Mouse (Mus musculus) forebrain, embryonic 11.5 days (tissue): ENCODE data around the gene Spata13. TPM values are rescaled to one million over a fixed set of nuclear protein-coding genes. Genes with fewer than 3 reads are reported as not detected.

Experiments used
- ATAC-seq: fragments of 200-750 bp; cut with Nextera tagmentation; replicated peaks from 2 replicates; pipeline ENCODE4 v1.8.0; 2017; ENCODE audit warnings: moderate TSS enrichment; ENCODE audit not compliant: low FRiP score
- DNase-seq: peaks from one replicate; pipeline ENCODE4 v3.0.0-alpha.2; 2017; ENCODE audit warnings: low spot score
- H3K27ac ChIP-seq: fragments of 300-500 bp; sonication (generic); 2 replicates; pipeline ENCODE4 v1.5.1; 2014; ENCODE audit warnings: low read depth, low read length
- H3K27me3 ChIP-seq: fragments of 300-500 bp; sonication (generic); 2 replicates; pipeline ENCODE4 v1.6.1; 2014; ENCODE audit warnings: mild to moderate bottlenecking, low read length, mixed read lengths; ENCODE audit not compliant: control insufficient read depth, insufficient read depth
- H3K36me3 ChIP-seq: fragments of 300-500 bp; sonication (generic); 2 replicates; pipeline ENCODE4 v1.6.1; 2014; ENCODE audit warnings: mild to moderate bottlenecking, low read length, moderate library complexity, mixed read lengths; ENCODE audit not compliant: control insufficient read depth, insufficient read depth
- H3K4me1 ChIP-seq: fragments of 300-500 bp; sonication (generic); replicated peaks from 2 replicates; pipeline ENCODE4 v1.6.1; 2014; ENCODE audit warnings: low read length, mixed read lengths; ENCODE audit not compliant: control insufficient read depth, insufficient read depth
- H3K4me2 ChIP-seq: fragments of 300-500 bp; sonication (generic); 2 replicates; pipeline ENCODE4 v1.6.1; 2014; ENCODE audit warnings: low read depth, mild to moderate bottlenecking, low read length, moderate library complexity, mixed read lengths; ENCODE audit not compliant: severe bottlenecking
- H3K4me3 ChIP-seq: fragments of 300-500 bp; sonication (generic); 2 replicates; pipeline ENCODE4 v1.5.1; 2014; ENCODE audit warnings: low read depth, low read length
- H3K9ac ChIP-seq: fragments of 300-500 bp; sonication (generic); 2 replicates; pipeline ENCODE4 v1.6.1; 2014; ENCODE audit warnings: low read length
- H3K9me3 ChIP-seq: fragments of 300-500 bp; sonication (generic); 2 replicates; pipeline ENCODE4 v1.6.1; 2016; ENCODE audit warnings: low read length, mixed read lengths; ENCODE audit not compliant: control insufficient read depth
- WGBS: fragments of 180-500 bp; shearing (Covaris S2); extraction: QIAGEN DNeasy Blood & Tissue Kit; methylation state at CpG from one replicate; pipeline ENCODE4 v1.1.7; 2014; 5-methylcytosine and 5-hydroxymethylcytosine counted together
- polyA plus RNA-seq: library from polyadenylated mRNA; unstranded; fragments of >200 nt; fragmentation: Nextera tagmentation; extraction: Ambion mirVana; gene quantifications from 2 replicates; pipeline ENCODE4 v1.2.1, GENCODE M21; 2014

Gene Spata13
- polyA plus RNA-seq, 1 experiment from 2014 or later = 137 TPM

- DNase-seq (no peak), ATAC-seq (no peak)
- WGBS = 60% methylated on average over 13 of the region's 13 CpGs
- Histone ChIP-seq H3K4me2 (no peak overlapping the region), H3K9me3 (no peaks in the 10 kb centered on the region), H3K9ac (peak overlapping the region; percentile 1; the same call in 1 of the 2 replicates), H3K27ac (peak overlapping the region; percentile 55), H3K27me3 (no peaks in the 10 kb centered on the region), H3K4me1 (peaks cover 23% of the 10 kb centered on the region), H3K36me3 (no peaks in the 10 kb centered on the region; the same call in 1 of the 2 replicates), H3K4me3 (no peak overlapping the region)
Observed at GRCm38 (mm10) chr14:60735848-60736547, 102.2 kb downstream of the Spata13 start.

GRCm38 (mm10) chr14:60736591-60737192 lies 102.9 kb downstream of the Spata13 start:
- Histone ChIP-seq H3K4me1 (peaks cover 23% of the 10 kb centered on the region), H3K36me3 (no peaks in the 10 kb centered on the region; the same call in 1 of the 2 replicates), H3K4me2 (0 out of 2 replicates have a peak overlapping the region, but pooled peaks have one; percentile 2), H3K9ac (peak overlapping the region; percentile 33; the same call in 1 of the 2 replicates), H3K27me3 (no peaks in the 10 kb centered on the region), H3K9me3 (no peaks in the 10 kb centered on the region), H3K27ac (peak overlapping the region; percentile 55), H3K4me3 (no peak overlapping the region)
- DNase-seq (no peak), ATAC-seq (0 out of 2 replicates have a peak, but pooled peaks have one; percentile 52)
- 7% methylated on average over 4 of the region's 4 CpGs for WGBS

GRCm38 (mm10) chr14:60737202-60737611 lies 103.4 kb downstream of the Spata13 start:
- Histone ChIP-seq H3K4me3 (no peak overlapping the region), H3K4me2 (no peak overlapping the region)

GRCm38 (mm10) chr14:60738434-60738938 lies 104.7 kb downstream of the Spata13 start:
- no peak overlapping the region for H3K4me3 ChIP-seq
- DNase-seq (no peak), ATAC-seq (no peak)
- no peak overlapping the region for H3K9ac ChIP-seq
- H3K4me2 ChIP-seq = no peak overlapping the region
- H3K27me3 ChIP-seq = no peaks in the 10 kb centered on the region
- H3K9me3 ChIP-seq = no peaks in the 10 kb centered on the region
- whole genome bisulfite sequencing = 65% methylated on average over 10 of the region's 10 CpGs
- H3K4me1 ChIP-seq = peaks cover 21% of the 10 kb centered on the region
- no peaks in the 10 kb centered on the region for H3K36me3 ChIP-seq
- H3K27ac ChIP-seq = no peak overlapping the region

More at GRCm38 (mm10) chr14:60737202-60737611, 103.4 kb downstream of the Spata13 start:
- Histone ChIP-seq H3K9me3 (no peaks in the 10 kb centered on the region), H3K9ac (no peak overlapping the region), H3K27ac (peak overlapping the region; percentile 55; the same call in 1 of the 2 replicates), H3K4me1 (peaks cover 23% of the 10 kb centered on the region), H3K36me3 (no peaks in the 10 kb centered on the region; the same call in 1 of the 2 replicates), H3K27me3 (no peaks in the 10 kb centered on the region)
- no peak for ATAC-seq
- DNase-seq = no peak
- 16% methylated on average over 7 of the region's 7 CpGs for WGBS

GRCm38 (mm10) chr14:60739155-60739554 lies 105.4 kb downstream of the Spata13 start:
- H3K9ac ChIP-seq = no peak overlapping the region
- H3K4me2 ChIP-seq = no peak overlapping the region
- DNase-seq (no peak), ATAC-seq (no peak)
- no CpG with 5 or more reads among the region's 9 CpGs for WGBS
- no peak overlapping the region for H3K27ac ChIP-seq
- no peaks in the 10 kb centered on the region for H3K36me3 ChIP-seq
- H3K4me1 ChIP-seq = peaks cover 21% of the 10 kb centered on the region
- no peaks in the 10 kb centered on the region for H3K9me3 ChIP-seq
- H3K27me3 ChIP-seq = no peaks in the 10 kb centered on the region
- no peak overlapping the region for H3K4me3 ChIP-seq

- H3K4me3 ChIP-seq = no peak overlapping the region
- H3K9me3 ChIP-seq = no peaks in the 10 kb centered on the region
- H3K27ac ChIP-seq = no peak overlapping the region
- H3K27me3 ChIP-seq = no peaks in the 10 kb centered on the region
- H3K4me2 ChIP-seq = no peak overlapping the region
- H3K9ac ChIP-seq = no peak overlapping the region
- peaks cover 21% of the 10 kb centered on the region for H3K4me1 ChIP-seq
- 75% methylated on average over 12 of the region's 12 CpGs for WGBS
- DNase-seq (no peak), ATAC-seq (no peak)
- H3K36me3 ChIP-seq = no peaks in the 10 kb centered on the region
Observed at GRCm38 (mm10) chr14:60739616-60740015, 105.8 kb downstream of the Spata13 start.

GRCm38 (mm10) chr14:60740507-60740906 lies 106.7 kb downstream of the Spata13 start:
- no peak overlapping the region for H3K4me2 ChIP-seq
- ATAC-seq = no peak
- no peaks in the 10 kb centered on the region for H3K36me3 ChIP-seq
- H3K4me1 ChIP-seq = peaks cover 16% of the 10 kb centered on the region
- no peaks in the 10 kb centered on the region for H3K27me3 ChIP-seq
- DNase-seq = no peak
- H3K27ac ChIP-seq = no peak overlapping the region
- no peak overlapping the region for H3K4me3 ChIP-seq
- 85% methylated on average over 5 of the region's 5 CpGs for WGBS
- no peaks in the 10 kb centered on the region for H3K9me3 ChIP-seq
- no peak overlapping the region for H3K9ac ChIP-seq

GRCm38 (mm10) chr14:60741033-60741432 lies 107.2 kb downstream of the Spata13 start:
- ATAC-seq = no peak
- no peak overlapping the region for H3K4me2 ChIP-seq
- H3K27ac ChIP-seq = no peak overlapping the region
- WGBS = 86% methylated on average over 8 of the region's 8 CpGs
- no peaks in the 10 kb centered on the region for H3K9me3 ChIP-seq
- DNase-seq = no peak
- no peaks in the 10 kb centered on the region for H3K27me3 ChIP-seq
- H3K4me3 ChIP-seq = no peak overlapping the region
- peaks cover 16% of the 10 kb centered on the region for H3K4me1 ChIP-seq
- no peak overlapping the region for H3K9ac ChIP-seq
- no peaks in the 10 kb centered on the region for H3K36me3 ChIP-seq
